Mouse (Mus musculus) mature B cell (primary cell): ENCODE measurements around the gene Srp68.

Experiments
- in situ Hi-C: fragments of 300-500 bp; cut with MboI; formaldehyde crosslinking; loops from 2 replicates; pipeline ENCODE4 v1.14.3; 2019

Gene Srp68

GRCm38 (mm10) chr11:116245616-116246015 is 28.4 kb downstream of the Srp68 start:
- in situ Hi-C loops, result no loop called here

- in situ Hi-C loops, result no loop called here
These were observed 29.4 kb downstream of the Srp68 start for GRCm38 (mm10) chr11:116244580-116244979.

GRCm38 (mm10) chr11:116241744-116242235 is 32.2 kb downstream of the Srp68 start:
- in situ Hi-C loops, result no loop called here

GRCm38 (mm10) chr11:116239797-116240196 is 34.2 kb downstream of the Srp68 start:
- in situ Hi-C loops, result no loop called here

- in situ Hi-C loops, result no loop called here
These were observed 36.1 kb downstream of the Srp68 start, which contains the start of gene Evpl for GRCm38 (mm10) chr11:116237742-116238395. Evpl (minus strand) TSS chr11:116238077.

- in situ Hi-C loops, result no loop called here
These were observed 39.1 kb downstream of the Srp68 start for GRCm38 (mm10) chr11:116234901-116235300.

- in situ Hi-C loops, result no loop called here
These were observed 41.6 kb downstream of the Srp68 start for GRCm38 (mm10) chr11:116232427-116232826.

- in situ Hi-C loops, result loop anchor here (10.0 kb wide), 1 partner anchor 226 kb away; no protein-coding TSS in a partner anchor
These were observed 45.3 kb downstream of the Srp68 start for GRCm38 (mm10) chr11:116228699-116229098.

- in situ Hi-C loops, result loop anchor here (10.0 kb wide), 1 partner anchor 228 kb away; no protein-coding TSS in a partner anchor
These were observed 47.6 kb downstream of the Srp68 start for GRCm38 (mm10) chr11:116226414-116226813.

- in situ Hi-C loops, result loop anchor here (10.0 kb wide), 1 partner anchor 232 kb away; no protein-coding TSS in a partner anchor
These were observed 51.3 kb downstream of the Srp68 start for GRCm38 (mm10) chr11:116222740-116223059.

- in situ Hi-C loops, result loop anchor here (10.0 kb wide), 1 partner anchor 233 kb away; no protein-coding TSS in a partner anchor
These were observed 51.9 kb downstream of the Srp68 start for GRCm38 (mm10) chr11:116221931-116222739.

GRCm38 (mm10) chr11:116219885-116220284 is 54.1 kb downstream of the Srp68 start:
- in situ Hi-C loops, result loop anchor here (10.0 kb wide), 1 partner anchor 235 kb away; no protein-coding TSS in a partner anchor

- in situ Hi-C loops, result no loop called here
These were observed 55.1 kb downstream of the Srp68 start for GRCm38 (mm10) chr11:116218737-116219400.

GRCm38 (mm10) chr11:116218263-116218662 is 55.8 kb downstream of the Srp68 start:
- in situ Hi-C loops, result no loop called here

GRCm38 (mm10) chr11:116216549-116216948 is 57.5 kb downstream of the Srp68 start:
- in situ Hi-C loops, result no loop called here

- in situ Hi-C loops, result no loop called here
These were observed 58.0 kb downstream of the Srp68 start for GRCm38 (mm10) chr11:116215991-116216390.

- in situ Hi-C loops, result no loop called here
These were observed 58.8 kb downstream of the Srp68 start for GRCm38 (mm10) chr11:116215181-116215580.

GRCm38 (mm10) chr11:116213877-116214510 is 60.0 kb downstream of the Srp68 start:
- in situ Hi-C loops, result no loop called here

- in situ Hi-C loops, result no loop called here
These were observed 61.2 kb downstream of the Srp68 start for GRCm38 (mm10) chr11:116212847-116213246.

GRCm38 (mm10) chr11:116210696-116211095 is 63.3 kb downstream of the Srp68 start:
- in situ Hi-C loops, result no loop called here

- in situ Hi-C loops, result no loop called here
These were observed 64.8 kb downstream of the Srp68 start for GRCm38 (mm10) chr11:116209257-116209656.

- in situ Hi-C loops, result no loop called here
These were observed 65.4 kb downstream of the Srp68 start for GRCm38 (mm10) chr11:116208660-116209059.
